Mouse (Mus musculus) hematopoietic stem cell, adult 5-6 weeks (primary cell): ENCODE measurements around the gene Igf1r. TPM values are rescaled to one million over a fixed set of nuclear protein-coding genes. Genes with fewer than 3 reads are reported as not detected.
A peak's percentile ranks its signal among the peaks of the same experiment; 100 is the strongest.

Source experiments
- ATAC-seq, 2 experiments: fragments of 125-278 bp in 1 of 2; replicated peaks in 1 of 2; 2 replicates each; pipeline ENCODE4 v1.8.0; 2016 to 2017; ENCODE audit warnings: inconsistent platforms in 2 of 2, mild to moderate bottlenecking in 2 of 2, moderate number of reproducible peaks in 2 of 2, low read depth in 1 of 2, moderate TSS enrichment in 1 of 2; ENCODE audit not compliant: low FRiP score in 2 of 2, poor library complexity in 2 of 2, severe bottlenecking in 2 of 2, insufficient read depth in 1 of 2, low TSS enrichment in 1 of 2
- total RNA-seq: library from RNA; stranded (forward); fragments of 172-1452, 232-1000 nt; gene quantifications from 2 replicates; pipeline ENCODE4 v1.2.3, GENCODE M21; 2017

Gene Igf1r
- total RNA-seq, 1 experiment from 2014 or later = 31.6 TPM

GRCm38 (mm10) chr7:68061434-68061833, 108.8 kb downstream of the Igf1r start:
- no peak for ATAC-seq

- ATAC-seq = 0 out of 4 replicates have a peak, but pooled peaks of 1 of the 2 experiments have one; percentile 18
These were observed 109.7 kb downstream of the Igf1r start for GRCm38 (mm10) chr7:68062170-68062848.

GRCm38 (mm10) chr7:68062849-68063208, 110.2 kb downstream of the Igf1r start:
- peak; percentile 80 to 84 for ATAC-seq

- ATAC-seq = no peak
These were observed 111.1 kb downstream of the Igf1r start for GRCm38 (mm10) chr7:68063711-68064110.

GRCm38 (mm10) chr7:68064120-68064519, 111.5 kb downstream of the Igf1r start:
- ATAC-seq = no peak

- no peak for ATAC-seq
These were observed 112.2 kb downstream of the Igf1r start for GRCm38 (mm10) chr7:68064647-68065362.

GRCm38 (mm10) chr7:68065904-68066303, 113.3 kb downstream of the Igf1r start:
- no peak for ATAC-seq

- ATAC-seq = no peak
These were observed 114.7 kb downstream of the Igf1r start for GRCm38 (mm10) chr7:68067321-68067720.

GRCm38 (mm10) chr7:68069324-68069723, 116.7 kb downstream of the Igf1r start:
- ATAC-seq = no peak

- ATAC-seq = no peak
These were observed 117.4 kb downstream of the Igf1r start for GRCm38 (mm10) chr7:68070030-68070429.

- peak; percentile 90 to 92 for ATAC-seq
These were observed 118.0 kb downstream of the Igf1r start for GRCm38 (mm10) chr7:68070626-68071025.

GRCm38 (mm10) chr7:68071050-68071449, 118.4 kb downstream of the Igf1r start:
- no peak for ATAC-seq

- no peak for ATAC-seq
These were observed 119.1 kb downstream of the Igf1r start for GRCm38 (mm10) chr7:68071749-68072148.

- no peak for ATAC-seq
These were observed 120.2 kb downstream of the Igf1r start for GRCm38 (mm10) chr7:68072524-68073459.

GRCm38 (mm10) chr7:68073460-68073806, 120.8 kb downstream of the Igf1r start:
- peak; percentile 60 to 77 for ATAC-seq

GRCm38 (mm10) chr7:68074748-68075147, 122.1 kb downstream of the Igf1r start:
- ATAC-seq = no peak

- no peak for ATAC-seq
These were observed 122.8 kb downstream of the Igf1r start for GRCm38 (mm10) chr7:68075401-68075800.
